Mouse (Mus musculus): ENCODE data around the gene Kcnj8. TPM values are rescaled to one million over a fixed set of nuclear protein-coding genes. Genes with fewer than 3 reads are reported as not detected.

Kcnj8 gene
- total RNA-seq, 2 experiments from 2014 or later = 33.3 to 39.2 TPM

- intact Hi-C loops (cut with DNase I) = loop anchor here (5.0 kb wide), 2 partner anchors 128 to 158 kb away; partner anchors contain the start of genes Golt1b and Recql
- peak; percentile 61 to 70 for DNase-seq
These were observed 56.5 kb downstream of the Kcnj8 start for GRCm38 (mm10) chr6:142514912-142515311.

Other genes starting within 250 kb of the Kcnj8 start
- not detected for gene Slco1a5, start 248.6 kb downstream of the Kcnj8 start, total RNA-seq (2021)
- gene Pyroxd1, start 226.0 kb downstream of the Kcnj8 start, total RNA-seq (2021) = 1 to 10 TPM; 7.7 to 8.9 TPM
- gene Recql, start 184.5 kb downstream of the Kcnj8 start, total RNA-seq (2021) = 1 to 10 TPM; 7.6 to 8.9 TPM
- 10 to 100 TPM; 16.7 to 18.7 TPM for gene Golt1b, start 184.4 kb downstream of the Kcnj8 start, total RNA-seq (2021)
- not detected for gene Spx, start 158.2 kb downstream of the Kcnj8 start, total RNA-seq (2021)
- under 1 TPM in 1 of 2 experiments, not detected in 1; 0.17 TPM for gene Gys2, start 98.5 kb downstream of the Kcnj8 start, total RNA-seq (2021)
- gene Ldhb, start 63.7 kb downstream of the Kcnj8 start, total RNA-seq (2021) = 1,000 to 10,000 TPM; 1,994 to 2,026 TPM
- gene Abcc9, start 130.7 kb upstream of the Kcnj8 start, total RNA-seq (2021) = 100 to 1,000 TPM; 223 to 229 TPM
- gene Cmas, start 185.1 kb upstream of the Kcnj8 start, total RNA-seq (2021) = 10 to 100 TPM; 38.6 to 39.4 TPM
- gene Sult6b2, start 232.9 kb upstream of the Kcnj8 start, total RNA-seq (2021) = not detected

All from heart, postnatal 14 days (tissue).